Mouse (Mus musculus): ENCODE data around the gene Fndc3c1. TPM values are rescaled to one million over a fixed set of nuclear protein-coding genes. Genes with fewer than 3 reads are reported as not detected.

The Fndc3c1 gene
- polyA plus RNA-seq (2014; fragmentation: Illumina TruSeq; extraction: RNeasy Lipid Tissue Mini Kit (QIAGEN cat#74804); ENCODE audit: low replicate concordance) = 0.26 TPM

GRCm38 (mm10) chrX:106485101-106485651 lies at the start of gene Fndc3c1:
Gene Fndc3c1, minus strand, starts transcription at chrX:106485401.

Other genes starting within 250 kb of the Fndc3c1 start
- not detected for gene Fnd3c2, start 230.0 kb downstream of the Fndc3c1 start, polyA plus RNA-seq (2014; fragmentation: Illumina TruSeq; extraction: RNeasy Lipid Tissue Mini Kit (QIAGEN cat#74804); ENCODE audit: low replicate concordance)
- 0.30 TPM for gene Gm5127, start 97.8 kb upstream of the Fndc3c1 start, polyA plus RNA-seq (2014; fragmentation: Illumina TruSeq; extraction: RNeasy Lipid Tissue Mini Kit (QIAGEN cat#74804); ENCODE audit: low replicate concordance)
- 20.3 TPM for gene Cysltr1, start 118.3 kb upstream of the Fndc3c1 start, polyA plus RNA-seq (2014; fragmentation: Illumina TruSeq; extraction: RNeasy Lipid Tissue Mini Kit (QIAGEN cat#74804); ENCODE audit: low replicate concordance)

Measured in small intestine, adult 10 weeks (tissue).